Mouse (Mus musculus) liver, embryonic 11.5 days (tissue): ENCODE data around the gene Smpd3. TPM values are rescaled to one million over a fixed set of nuclear protein-coding genes. Genes with fewer than 3 reads are reported as not detected.

Experiments used
- ATAC-seq: fragments of 200-750 bp; cut with Nextera tagmentation; replicated peaks from 2 replicates; pipeline ENCODE4 v1.8.0; 2017; ENCODE audit warnings: moderate number of reproducible peaks, mild to moderate bottlenecking, moderate TSS enrichment, moderate library complexity; ENCODE audit not compliant: low FRiP score
- DNase-seq: peaks from one replicate; pipeline ENCODE4 v3.0.0-alpha.2; 2017; ENCODE audit warnings: low spot score
- H3K27ac ChIP-seq: fragments of 300-500 bp; sonication (generic); 2 replicates; pipeline ENCODE4 v1.5.1; 2014; ENCODE audit warnings: mild to moderate bottlenecking, low read depth, low read length, control low read depth
- H3K27me3 ChIP-seq: fragments of 300-500 bp; sonication (generic); replicated peaks from 2 replicates; pipeline ENCODE4 v1.6.1; 2014; ENCODE audit warnings: low read length, mixed read lengths; ENCODE audit not compliant: control insufficient read depth, insufficient read depth
- H3K36me3 ChIP-seq: fragments of 300-500 bp; sonication (generic); 2 replicates; pipeline ENCODE4 v1.6.1; 2014; ENCODE audit warnings: mild to moderate bottlenecking, low read length, moderate library complexity, mixed read lengths; ENCODE audit not compliant: control insufficient read depth, insufficient read depth
- H3K4me1 ChIP-seq: fragments of 300-500 bp; sonication (generic); replicated peaks from 2 replicates; pipeline ENCODE4 v1.6.1; 2014; ENCODE audit warnings: low read length, mixed read lengths; ENCODE audit not compliant: control insufficient read depth, insufficient read depth
- H3K4me2 ChIP-seq: fragments of 300-500 bp; sonication (generic); 2 replicates; pipeline ENCODE4 v1.6.1; 2014; ENCODE audit warnings: mild to moderate bottlenecking, control low read depth, moderate library complexity
- H3K4me3 ChIP-seq: fragments of 300-500 bp; sonication (generic); 2 replicates; pipeline ENCODE4 v1.5.1; 2014; ENCODE audit warnings: low read depth, low read length, control low read depth
- H3K9ac ChIP-seq: fragments of 300-500 bp; sonication (generic); 2 replicates; pipeline ENCODE4 v1.6.1; 2014; ENCODE audit warnings: low read depth, low read length, control low read depth
- H3K9me3 ChIP-seq: fragments of 300-500 bp; sonication (generic); 2 replicates; pipeline ENCODE4 v1.6.1; 2016; ENCODE audit warnings: low read length, inconsistent platforms, mixed read lengths; ENCODE audit not compliant: control insufficient read depth
- WGBS: fragments of 180-500 bp; shearing (Covaris S2); extraction: QIAGEN DNeasy Blood & Tissue Kit; methylation state at CpG from one replicate; pipeline ENCODE4 v1.1.7; 2014; 5-methylcytosine and 5-hydroxymethylcytosine counted together
- polyA plus RNA-seq: library from polyadenylated mRNA; unstranded; fragments of >200 nt; fragmentation: Nextera tagmentation; extraction: Ambion mirVana; gene quantifications from 2 replicates; pipeline ENCODE4 v1.2.1, GENCODE M21; 2014

Gene Smpd3
- polyA plus RNA-seq, 1 experiment from 2014 or later = 1.3 TPM

DNA sequence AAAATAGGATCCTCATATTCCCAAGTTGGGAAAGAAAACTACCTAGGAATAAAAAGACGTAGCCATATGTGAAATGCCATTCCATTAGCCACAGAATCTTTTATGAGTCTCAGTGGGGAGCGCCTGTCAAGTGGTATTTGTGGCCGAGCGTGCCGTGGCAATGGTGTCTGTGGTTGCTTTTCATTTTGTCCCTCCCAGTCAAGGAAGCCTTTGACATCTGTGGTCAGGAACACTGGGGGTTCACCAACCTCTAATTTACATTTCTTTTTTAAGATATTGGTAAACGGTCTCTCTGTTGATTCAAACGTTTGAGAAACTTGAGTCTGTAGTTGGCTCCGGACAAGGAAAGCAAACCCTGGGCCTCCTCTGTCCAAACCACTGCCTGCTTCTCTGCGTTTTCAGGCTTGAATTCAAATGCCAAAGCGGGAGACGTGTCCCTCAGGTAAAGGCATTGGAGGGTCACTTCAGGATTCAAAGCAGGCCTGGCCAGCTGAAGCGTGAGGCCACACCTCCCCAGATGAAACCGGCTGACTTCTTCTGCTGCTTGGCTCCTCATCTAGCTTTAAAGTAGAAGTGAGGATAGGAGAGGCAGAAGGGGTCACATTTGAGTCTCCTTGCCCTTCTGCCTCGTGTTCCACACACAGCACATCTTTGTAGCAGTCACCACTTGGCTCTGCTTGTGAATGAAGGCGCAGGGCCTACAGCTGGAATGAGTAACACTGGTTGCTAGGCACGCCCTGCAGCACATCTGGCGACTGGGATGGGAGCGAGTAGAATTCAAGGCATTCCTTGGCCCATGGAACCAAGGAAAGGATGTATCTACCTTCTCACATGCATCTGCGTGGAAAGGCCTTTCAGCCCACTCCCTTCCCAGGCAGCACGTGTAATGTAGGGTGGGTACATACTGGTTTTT is 45.0 kb downstream of the Smpd3 start:
- Histone ChIP-seq H3K27ac (no peak overlapping the region), H3K9ac (no peak overlapping the region), H3K9me3 (no peaks in the 10 kb centered on the region), H3K4me2 (no peak overlapping the region), H3K4me1 (no peaks in the 10 kb centered on the region), H3K36me3 (no peaks in the 10 kb centered on the region), H3K27me3 (no peaks in the 10 kb centered on the region), H3K4me3 (no peak overlapping the region)
- 61% methylated on average over 20 of the region's 20 CpGs for WGBS
- ATAC-seq (no peak), DNase-seq (no peak)

DNA sequence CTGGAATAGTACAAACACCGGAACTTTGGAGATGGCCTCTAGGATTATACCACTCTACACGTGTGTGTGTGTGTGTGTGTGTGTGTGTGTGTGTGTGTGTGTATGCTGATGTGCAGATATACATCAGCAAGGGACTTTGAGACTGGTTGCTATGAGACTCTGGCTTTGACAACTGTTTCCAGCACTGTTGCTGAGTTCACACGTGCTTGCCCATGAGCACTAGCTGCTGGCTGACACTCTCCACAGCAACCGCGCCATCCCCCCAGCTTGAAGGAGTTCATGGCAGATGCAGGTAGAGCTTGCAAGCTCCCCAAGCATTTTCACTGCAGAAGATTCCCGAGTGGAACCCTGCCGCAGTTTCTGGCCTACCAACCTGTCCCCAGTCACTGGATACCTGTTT is 48.3 kb downstream of the Smpd3 start:
- ATAC-seq (no peak), DNase-seq (no peak)
- H3K4me2 ChIP-seq = no peak overlapping the region
- H3K4me1 ChIP-seq = no peaks in the 10 kb centered on the region
- no peaks in the 10 kb centered on the region for H3K9me3 ChIP-seq
- no peak overlapping the region for H3K4me3 ChIP-seq
- WGBS = 51% methylated on average over 7 of the region's 7 CpGs
- H3K27ac ChIP-seq = no peak overlapping the region
- no peaks in the 10 kb centered on the region for H3K36me3 ChIP-seq
- H3K9ac ChIP-seq = no peak overlapping the region
- no peaks in the 10 kb centered on the region for H3K27me3 ChIP-seq

DNA sequence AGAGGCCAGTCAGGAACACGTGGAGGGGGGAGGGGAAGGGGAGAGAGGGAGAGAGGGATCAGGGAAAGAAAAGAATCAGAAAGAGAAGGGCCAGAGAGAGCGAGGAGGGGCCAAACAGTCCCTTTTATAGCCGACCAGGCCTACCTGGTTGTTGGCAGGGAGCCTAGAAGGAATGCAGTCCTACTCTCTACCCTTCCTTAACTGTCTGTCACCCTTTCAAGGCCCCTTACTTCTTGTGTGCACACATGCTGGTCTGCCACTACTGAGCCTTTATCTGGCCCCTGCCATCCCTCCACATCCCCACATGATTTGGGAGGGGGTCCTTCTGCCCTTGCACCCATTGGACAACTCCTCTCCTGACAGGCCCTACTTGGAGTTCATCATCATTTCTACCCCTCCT is 49.1 kb downstream of the Smpd3 start:
- H3K9me3 ChIP-seq = no peaks in the 10 kb centered on the region
- ATAC-seq (no peak; the same call in 1 of the 2 replicates), DNase-seq (no peak)
- no peak overlapping the region for H3K9ac ChIP-seq
- no peak overlapping the region for H3K4me3 ChIP-seq
- no peak overlapping the region for H3K27ac ChIP-seq
- 38% methylated on average over 3 of the region's 3 CpGs for WGBS
- no peak overlapping the region for H3K4me2 ChIP-seq
- no peaks in the 10 kb centered on the region for H3K4me1 ChIP-seq
- H3K27me3 ChIP-seq = no peaks in the 10 kb centered on the region
- H3K36me3 ChIP-seq = no peaks in the 10 kb centered on the region

DNA sequence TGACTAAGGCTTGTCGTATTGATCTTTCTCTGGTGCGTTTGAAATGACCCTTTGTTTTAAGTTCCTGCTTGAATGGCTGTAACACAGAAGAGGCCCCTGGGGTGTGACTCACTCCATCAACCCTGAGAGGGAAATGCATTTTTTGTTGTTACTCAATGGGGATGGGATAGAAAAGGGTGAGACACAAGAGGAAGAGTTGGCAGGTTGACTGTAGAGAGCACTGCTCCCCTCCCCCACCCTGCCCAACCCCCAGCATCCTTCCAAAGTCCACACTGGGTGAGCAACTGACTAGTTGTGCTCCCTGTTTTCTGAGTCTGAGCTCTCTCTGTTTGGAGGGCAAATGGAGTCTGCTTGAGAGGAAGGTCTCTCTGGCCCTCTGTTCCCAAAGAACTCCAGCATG is 50.3 kb downstream of the Smpd3 start:
- ATAC-seq = no peak; the same call in 1 of the 2 replicates
- DNase-seq = no peak
- no peak overlapping the region for H3K4me3 ChIP-seq
- 40% methylated on average over 2 of the region's 2 CpGs for WGBS
- H3K4me2 ChIP-seq = no peak overlapping the region
- H3K4me1 ChIP-seq = no peaks in the 10 kb centered on the region
- no peaks in the 10 kb centered on the region for H3K27me3 ChIP-seq
- H3K9ac ChIP-seq = no peak overlapping the region
- no peaks in the 10 kb centered on the region for H3K36me3 ChIP-seq
- no peaks in the 10 kb centered on the region for H3K9me3 ChIP-seq
- H3K27ac ChIP-seq = no peak overlapping the region

DNA sequence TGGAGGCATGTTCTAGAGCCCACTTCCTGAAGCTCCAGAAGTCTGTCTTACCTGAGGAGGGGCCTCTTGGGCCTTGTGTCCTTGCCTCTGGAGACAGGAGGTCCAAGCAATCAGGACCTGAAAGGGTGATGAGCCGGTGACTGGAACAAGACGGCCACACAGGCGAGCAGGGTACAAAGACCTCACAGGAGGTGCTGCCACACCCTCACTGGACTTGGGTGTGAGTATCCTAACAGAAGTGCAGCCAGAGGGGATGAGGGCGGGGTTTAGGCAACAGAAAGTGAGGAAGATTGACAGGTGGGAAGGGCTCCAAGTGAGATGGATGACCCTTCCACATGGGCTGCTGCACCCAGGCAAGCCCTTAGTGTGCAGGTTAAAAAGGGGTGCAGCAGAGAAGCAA is 56.9 kb downstream of the Smpd3 start:
- H3K4me3 ChIP-seq = no peak overlapping the region
- H3K27ac ChIP-seq = no peak overlapping the region
- peaks cover 2% of the 10 kb centered on the region; the same call in 1 of the 2 replicates for H3K27me3 ChIP-seq
- DNase-seq = no peak
- no peak overlapping the region for H3K4me2 ChIP-seq
- ATAC-seq = no peak
- no peaks in the 10 kb centered on the region for H3K36me3 ChIP-seq
- no peaks in the 10 kb centered on the region for H3K9me3 ChIP-seq
- WGBS = 70% methylated on average over 4 of the region's 4 CpGs
- no peak overlapping the region for H3K9ac ChIP-seq
- no peaks in the 10 kb centered on the region; the same call in 1 of the 2 replicates for H3K4me1 ChIP-seq

DNA sequence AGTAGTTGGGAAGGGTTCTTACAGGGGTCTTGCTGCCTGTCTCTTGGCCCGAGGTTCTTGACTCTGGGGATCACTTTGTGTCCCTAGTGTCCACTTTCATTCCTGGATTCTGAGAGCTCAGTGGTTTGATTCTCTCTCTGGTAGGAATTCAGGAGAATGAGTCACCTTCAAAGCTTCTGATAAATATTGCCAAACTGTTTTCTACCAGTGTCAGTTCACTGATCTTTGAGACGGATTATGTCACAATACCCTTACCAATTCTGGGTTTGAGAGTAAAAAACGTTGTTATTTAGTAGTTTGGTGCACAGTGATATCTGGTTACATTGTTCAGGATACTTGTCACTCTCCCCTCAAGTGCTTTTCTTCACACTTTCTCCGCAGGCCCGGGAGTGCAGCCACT is 57.6 kb downstream of the Smpd3 start:
- DNase-seq (no peak), ATAC-seq (no peak)
- H3K4me1 ChIP-seq = no peaks in the 10 kb centered on the region; the same call in 1 of the 2 replicates
- 54% methylated on average over 5 of the region's 5 CpGs for WGBS
- no peak overlapping the region for H3K4me3 ChIP-seq
- H3K27me3 ChIP-seq = peaks cover 2% of the 10 kb centered on the region; the same call in 1 of the 2 replicates
- no peak overlapping the region for H3K9ac ChIP-seq
- H3K4me2 ChIP-seq = no peak overlapping the region
- no peaks in the 10 kb centered on the region for H3K36me3 ChIP-seq
- no peak overlapping the region for H3K27ac ChIP-seq
- H3K9me3 ChIP-seq = no peaks in the 10 kb centered on the region

DNA sequence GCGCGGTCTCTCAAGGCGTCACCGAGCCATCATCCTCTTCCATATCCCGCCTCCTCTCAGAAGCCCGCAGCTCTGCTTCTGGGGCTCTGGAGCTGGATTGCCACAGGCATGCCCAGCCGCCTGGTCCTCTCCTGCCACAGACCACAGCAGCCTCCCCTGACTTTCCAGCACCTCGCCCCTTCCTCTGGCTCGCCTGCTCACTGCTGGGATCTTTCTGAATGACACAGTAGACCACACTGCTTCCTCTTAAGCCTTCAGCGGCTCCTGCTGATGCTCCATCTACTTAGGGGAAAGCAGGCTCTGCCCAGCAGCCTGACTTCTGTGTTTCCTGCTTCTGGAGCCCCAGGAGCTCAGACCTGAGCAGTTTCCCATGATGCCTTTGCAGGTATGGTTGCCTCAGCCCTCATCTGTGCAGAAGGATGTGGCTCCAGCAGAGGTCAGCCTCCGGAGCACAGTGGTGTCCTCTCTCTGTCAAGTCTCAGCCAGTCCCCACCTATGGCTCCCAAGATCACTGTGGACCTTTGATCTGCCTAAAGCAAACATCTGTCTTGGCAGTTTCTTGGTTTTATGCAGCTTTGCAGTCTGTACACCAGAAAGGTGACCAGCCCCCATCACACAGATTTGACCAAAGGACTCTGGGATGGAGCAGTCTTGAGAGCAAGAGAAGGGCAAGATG is 59.3 kb downstream of the Smpd3 start:
- H3K4me3 ChIP-seq = no peak overlapping the region
- DNase-seq (no peak), ATAC-seq (no peak)
- H3K4me2 ChIP-seq = no peak overlapping the region
- H3K36me3 ChIP-seq = no peaks in the 10 kb centered on the region
- no peaks in the 10 kb centered on the region for H3K9me3 ChIP-seq
- no peak overlapping the region for H3K9ac ChIP-seq
- H3K27ac ChIP-seq = no peak overlapping the region
- WGBS = 68% methylated on average over 11 of the region's 11 CpGs
- H3K27me3 ChIP-seq = peaks cover 2% of the 10 kb centered on the region; the same call in 1 of the 2 replicates
- no peaks in the 10 kb centered on the region; the same call in 1 of the 2 replicates for H3K4me1 ChIP-seq

DNA sequence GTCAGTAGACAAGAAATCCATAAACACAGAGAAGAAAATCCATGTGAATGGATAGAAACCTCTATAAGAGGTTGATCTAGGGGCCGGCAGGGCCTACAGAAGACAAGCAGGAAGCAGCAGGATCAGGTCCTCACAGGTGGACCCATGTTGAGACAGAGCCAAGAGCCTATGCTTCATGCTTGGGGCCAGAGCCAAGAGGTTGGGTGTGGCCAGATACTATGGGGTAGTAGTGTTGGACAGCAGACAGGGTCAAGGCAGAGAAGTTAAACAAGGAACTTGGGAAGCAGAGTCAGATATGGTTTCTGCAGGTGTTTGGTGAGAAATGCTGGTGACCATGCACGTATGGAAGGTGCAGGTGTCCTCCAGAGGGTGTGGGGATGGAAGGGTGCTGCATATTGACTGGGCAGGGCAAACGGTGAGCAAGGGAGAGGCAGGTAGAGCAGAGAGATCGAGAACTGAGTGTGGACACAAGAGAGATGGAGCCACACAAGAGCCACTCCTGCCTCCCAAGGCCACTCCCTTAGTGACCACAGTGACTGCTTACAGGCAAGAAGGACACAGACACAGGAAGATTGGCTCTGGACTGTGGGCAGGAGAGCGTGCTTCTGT is 61.0 kb downstream of the Smpd3 start:
- Histone ChIP-seq H3K9me3 (no peaks in the 10 kb centered on the region), H3K9ac (no peak overlapping the region), H3K4me3 (no peak overlapping the region), H3K4me1 (no peaks in the 10 kb centered on the region; the same call in 1 of the 2 replicates), H3K27ac (no peak overlapping the region), H3K36me3 (no peaks in the 10 kb centered on the region), H3K4me2 (no peak overlapping the region), H3K27me3 (peaks cover 2% of the 10 kb centered on the region; the same call in 1 of the 2 replicates)
- WGBS = 81% methylated on average over 5 of the region's 5 CpGs
- ATAC-seq (no peak), DNase-seq (no peak)
